Mouse (Mus musculus): ENCODE results near the gene Gm9999.

DNA sequence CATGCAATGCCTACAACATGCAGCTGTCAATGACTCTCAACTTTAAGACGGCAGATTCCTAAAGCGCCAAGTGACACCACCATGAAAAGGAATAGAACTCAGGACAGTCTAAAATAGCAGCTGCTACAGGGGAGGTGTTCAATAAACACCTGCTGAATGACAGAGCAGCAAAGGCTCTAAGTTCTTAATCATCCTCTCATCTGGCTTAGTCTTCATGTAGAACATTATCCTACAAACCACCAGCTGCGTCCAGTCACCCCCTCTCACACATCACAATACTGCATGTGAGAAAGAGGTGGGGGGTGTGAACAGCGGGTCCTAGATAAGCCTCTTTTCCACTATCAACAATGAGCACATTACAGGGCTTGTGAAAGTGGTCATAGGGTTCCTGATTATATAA, 13.6 kb downstream of the Gm9999 start:
- no peak for TF ChIP-seq POLR2A (IDR thresholded peaks at IDR 0.05; ENCODE audit: insufficient read depth, low read depth, low read length)
- TF ChIP-seq CTCF (IDR thresholded peaks at IDR 0.05): no peak
